Mouse (Mus musculus): ENCODE data around the gene Eif2ak1.

GRCm38 (mm10) chr5:143941588-143941987 is 124.0 kb downstream of the Eif2ak1 start:
- no peak for TF ChIP-seq POLR2A (IDR thresholded peaks at IDR 0.05; ENCODE audit: borderline replicate concordance, extremely low read depth, low read depth, low read length)
- no peak for TF ChIP-seq CTCF (IDR thresholded peaks at IDR 0.05; ENCODE audit: insufficient read depth, low read length)
